ENCODE assay signal across 21 mouse cellular contexts in the genomic region with DNA sequence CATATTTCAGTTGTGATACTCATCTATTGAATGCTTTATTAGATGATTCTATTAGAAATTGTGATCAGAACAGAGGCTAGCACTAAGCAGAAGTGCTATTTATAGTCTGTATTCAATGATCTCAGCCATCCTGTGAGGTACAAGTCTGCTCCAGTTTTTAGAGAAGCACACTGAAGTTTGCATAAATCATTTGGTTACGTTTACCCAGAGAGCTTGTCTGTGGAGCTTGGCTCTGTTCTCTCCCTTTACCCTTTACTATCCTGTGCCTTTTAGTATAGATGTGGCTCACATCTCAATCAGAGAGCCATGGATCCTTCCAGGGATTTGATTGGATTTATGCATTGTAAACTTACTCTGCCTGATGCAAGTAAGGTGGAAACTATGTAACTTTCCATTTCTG.
DNase-seq lines count a peak whose midpoint lies in the region; ATAC-seq and TF ChIP-seq lines count a peak whose summit lies in the region.
"Had no signal": no experiment of that assay in that cellular context is flagged by ENCODE, and none has a peak within 500 bp of the region (broad histone marks: within the 10 kb centered on the region; RNA-seq: fewer than 3 reads in every experiment).

No protein-coding gene starts in this region.

- no peak overlapping the region for H3K4me2 ChIP-seq in hindbrain, embryonic 14.5 days (replicated peaks)
- H3K4me2 ChIP-seq in hindbrain, embryonic 13.5 days, result no peak overlapping the region
- H3K4me2 ChIP-seq in hindbrain, postnatal 0 days (ENCODE audit: low read depth, low read length), result no peak overlapping the region
- no peak overlapping the region for H3K4me2 ChIP-seq in neural tube, embryonic 14.5 days (ENCODE audit: low read depth, low read length)
- H3K4me2 ChIP-seq: heart, embryonic 13.5 days; intestine, embryonic 15.5 days had no signal

- intact Hi-C loops in gastrocnemius, postnatal 14 days (cut with DNase I; ENCODE audit: low total_unique reads), result no loop called here

- WGBS in hindbrain, embryonic 14.5 days, result 35% methylated on average over 1 of the region's 1 CpGs
- 47% methylated on average over 1 of the region's 1 CpGs for WGBS in hindbrain, embryonic 13.5 days
- 27% methylated on average over 1 of the region's 1 CpGs for WGBS in hindbrain, postnatal 0 days
- 41% methylated on average over 1 of the region's 1 CpGs for whole genome bisulfite sequencing in neural tube, embryonic 14.5 days

- H3K27ac ChIP-seq in hindbrain, embryonic 14.5 days, result no peak overlapping the region
- no peak overlapping the region for H3K27ac ChIP-seq in hindbrain, embryonic 13.5 days
- H3K27ac ChIP-seq in hindbrain, postnatal 0 days, result peak overlapping the region; percentile 59
- no peak overlapping the region for H3K27ac ChIP-seq in neural tube, embryonic 14.5 days (ENCODE audit: low read depth, low read length)
- H3K27ac ChIP-seq: heart, embryonic 13.5 days; intestine, embryonic 15.5 days; stomach, postnatal 0 days had no signal

- no peak overlapping the region for H3K9ac ChIP-seq in hindbrain, embryonic 14.5 days
- no peak overlapping the region for H3K9ac ChIP-seq in hindbrain, embryonic 13.5 days
- H3K9ac ChIP-seq in hindbrain, postnatal 0 days (replicated peaks; ENCODE audit: low read length), result no peak overlapping the region
- H3K9ac ChIP-seq in neural tube, embryonic 14.5 days (replicated peaks; ENCODE audit: low read depth, low read length), result no peak overlapping the region
- H3K9ac ChIP-seq: heart, embryonic 13.5 days; intestine, embryonic 15.5 days; liver, postnatal 0 days had no signal

- no peaks in the 10 kb centered on the region for H3K36me3 ChIP-seq in hindbrain, embryonic 14.5 days (replicated peaks; ENCODE audit: control insufficient read depth, insufficient read depth)
- no peaks in the 10 kb centered on the region for H3K36me3 ChIP-seq in hindbrain, embryonic 13.5 days
- no peaks in the 10 kb centered on the region for H3K36me3 ChIP-seq in hindbrain, postnatal 0 days (ENCODE audit: insufficient read depth, low read length)
- H3K36me3 ChIP-seq in neural tube, embryonic 14.5 days (ENCODE audit: control insufficient read depth, insufficient read depth, low read length), result no peaks in the 10 kb centered on the region
- H3K36me3 ChIP-seq: heart, embryonic 13.5 days; intestine, embryonic 15.5 days had no signal

- H3K4me3 ChIP-seq in hindbrain, embryonic 14.5 days (replicated peaks; ENCODE audit: low read length), result no peak overlapping the region
- H3K4me3 ChIP-seq in hindbrain, embryonic 13.5 days, result no peak overlapping the region
- no peak overlapping the region for H3K4me3 ChIP-seq in hindbrain, postnatal 0 days (ENCODE audit: low read length)
- H3K4me3 ChIP-seq in neural tube, embryonic 14.5 days (ENCODE audit: low read depth, low read length), result no peak overlapping the region
- H3K4me3 ChIP-seq: erythroblast, embryonic 14.5 days; heart, embryonic 13.5 days; intestine, embryonic 15.5 days had no signal

- TF ChIP-seq CTCF in brain, embryonic 14.5 days (IDR thresholded peaks at IDR 0.05; ENCODE audit: borderline replicate concordance, extremely low read depth, insufficient read depth, insufficient read length), result no peak
- no peak for TF ChIP-seq CTCF in hindbrain, postnatal 0 days (IDR thresholded peaks at IDR 0.05; ENCODE audit: low read depth)

- no peaks in the 10 kb centered on the region for H3K27me3 ChIP-seq in hindbrain, embryonic 14.5 days (ENCODE audit: control insufficient read depth, insufficient read depth, low read length)
- no peaks in the 10 kb centered on the region for H3K27me3 ChIP-seq in hindbrain, embryonic 13.5 days
- H3K27me3 ChIP-seq in hindbrain, postnatal 0 days (ENCODE audit: insufficient read depth, low read length), result no peaks in the 10 kb centered on the region
- no peaks in the 10 kb centered on the region for H3K27me3 ChIP-seq in neural tube, embryonic 14.5 days (ENCODE audit: control insufficient read depth, insufficient read depth, low read length)
- H3K27me3 ChIP-seq: heart, embryonic 13.5 days; intestine, embryonic 15.5 days; Patski had no signal

- TF ChIP-seq POLR2A in brain, embryonic 14.5 days (IDR thresholded peaks at IDR 0.05; ENCODE audit: borderline replicate concordance, extremely low read depth, insufficient read depth, insufficient read length, poor library complexity, severe bottlenecking), result no peak

- ATAC-seq in hindbrain, embryonic 14.5 days (ENCODE audit: low FRiP score), result no peak
- no peak for ATAC-seq in hindbrain, embryonic 13.5 days (ENCODE audit: low FRiP score)
- ATAC-seq in hindbrain, postnatal 0 days, result peak; percentile 67; the same call in 1 of the 2 replicates
- peak; percentile 63; the same call in 1 of the 2 replicates for ATAC-seq in neural tube, embryonic 14.5 days (ENCODE audit: low read depth)
- ATAC-seq: intestine, embryonic 15.5 days; liver, postnatal 0 days; Patski had no signal

- H3K4me1 ChIP-seq in hindbrain, embryonic 14.5 days (replicated peaks; ENCODE audit: control insufficient read depth, insufficient read depth, low read length), result no peaks in the 10 kb centered on the region; the same call in 1 of the 2 replicates
- peaks cover 4% of the 10 kb centered on the region; the same call in 1 of the 2 replicates for H3K4me1 ChIP-seq in hindbrain, embryonic 13.5 days (replicated peaks)
- H3K4me1 ChIP-seq in hindbrain, postnatal 0 days (ENCODE audit: insufficient read depth, low read length), result no peaks in the 10 kb centered on the region
- H3K4me1 ChIP-seq in neural tube, embryonic 14.5 days (ENCODE audit: control insufficient read depth, insufficient read depth, low read length), result peaks cover 9% of the 10 kb centered on the region; the same call in 1 of the 2 replicates
- H3K4me1 ChIP-seq: heart, embryonic 13.5 days; intestine, embryonic 15.5 days had no signal

- DNase-seq in hindbrain, embryonic 14.5 days (ENCODE audit: low spot score), result peak; percentile 12
- peak; percentile 2 for DNase-seq in brain, embryonic 14.5 days (ENCODE audit: low read depth)
- no peak for DNase-seq in hindbrain, postnatal 0 days (ENCODE audit: low spot score)
- DNase-seq in right cerebral cortex, postnatal 4 days, result no peak
- DNase-seq in gastrocnemius, postnatal 14 days, result no peak
- DNase-seq: adrenal gland, postnatal 14 days; cerebellum, adult 11-12 months; gastrocnemius, postnatal 10 days; heart, adult 18-20 months; kidney, adult 9 months; kidney, postnatal 36 days; liver, postnatal 0 days; lung, postnatal 10 days; retina, postnatal 1 day had no signal

- H3K9me3 ChIP-seq in hindbrain, embryonic 14.5 days (ENCODE audit: control insufficient read depth, low read length), result no peaks in the 10 kb centered on the region
- no peaks in the 10 kb centered on the region for H3K9me3 ChIP-seq in hindbrain, embryonic 13.5 days
- no peaks in the 10 kb centered on the region for H3K9me3 ChIP-seq in hindbrain, postnatal 0 days (ENCODE audit: low read length)
- H3K9me3 ChIP-seq in neural tube, embryonic 14.5 days (ENCODE audit: control insufficient read depth, low read length), result no peaks in the 10 kb centered on the region
- H3K9me3 ChIP-seq: heart, embryonic 13.5 days; intestine, embryonic 15.5 days had no signal

Comparison
In these comparisons a context has a peak if more than half of its experiments do, and no peak if none do; other contexts are left out.
1. ATAC-seq: peak in hindbrain, postnatal 0 days (single experiment) and neural tube, embryonic 14.5 days (single experiment); none in hindbrain, embryonic 14.5 days (single experiment) and hindbrain, embryonic 13.5 days (single experiment).
2. DNase-seq: peak in hindbrain, embryonic 14.5 days (single experiment) and brain, embryonic 14.5 days (single experiment); none in hindbrain, postnatal 0 days (single experiment), right cerebral cortex, postnatal 4 days (single experiment) and gastrocnemius, postnatal 14 days (single experiment).